Mouse (Mus musculus) frontal cortex, postnatal 25 days (tissue): ENCODE measurements around the gene Adam11.
"Not testable (repeated sequence)": the region's sequence is repeated elsewhere in the genome, so short reads cannot be mapped to it uniquely, and the experiment has no call there.

ENCODE experiments used
- DNase-seq, 2 experiments: peaks; one replicate each; pipeline ENCODE4 v3.0.0; 2022; ENCODE audit warnings: low spot score in 2 of 2

The Adam11 gene

GRCm38 (mm10) chr11:102761309-102762210, at the start of gene Adam11:
Gene Adam11 (plus strand): TSS chr11:102761439.
- no peak for DNase-seq

GRCm38 (mm10) chr11:102712411-102712810, 48.8 kb upstream of the Adam11 start:
- DNase-seq = no peak

DNA sequence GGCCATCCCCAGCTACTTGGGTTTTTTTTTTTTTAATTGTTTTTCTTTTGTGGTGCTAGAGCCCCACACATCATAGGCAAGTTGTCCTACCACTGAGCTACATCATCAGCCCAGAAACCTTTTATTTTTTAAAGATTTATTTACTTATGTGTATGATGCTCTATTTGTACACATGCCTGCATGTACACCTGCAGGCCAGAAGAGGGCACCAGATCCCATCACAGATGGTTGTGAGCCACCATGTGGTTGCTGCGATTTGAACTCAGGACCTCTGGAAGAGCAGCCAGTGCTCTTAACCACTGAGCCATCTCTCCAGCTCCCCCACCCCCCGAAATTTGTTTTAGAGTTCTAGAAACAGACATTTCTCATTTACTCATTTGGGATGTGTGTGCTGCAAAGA, 46.7 kb upstream of the Adam11 start:
- DNase-seq = not testable (repeated sequence)

- no peak for DNase-seq
Observed at GRCm38 (mm10) chr11:102716135-102716534, 45.1 kb upstream of the Adam11 start.

DNA sequence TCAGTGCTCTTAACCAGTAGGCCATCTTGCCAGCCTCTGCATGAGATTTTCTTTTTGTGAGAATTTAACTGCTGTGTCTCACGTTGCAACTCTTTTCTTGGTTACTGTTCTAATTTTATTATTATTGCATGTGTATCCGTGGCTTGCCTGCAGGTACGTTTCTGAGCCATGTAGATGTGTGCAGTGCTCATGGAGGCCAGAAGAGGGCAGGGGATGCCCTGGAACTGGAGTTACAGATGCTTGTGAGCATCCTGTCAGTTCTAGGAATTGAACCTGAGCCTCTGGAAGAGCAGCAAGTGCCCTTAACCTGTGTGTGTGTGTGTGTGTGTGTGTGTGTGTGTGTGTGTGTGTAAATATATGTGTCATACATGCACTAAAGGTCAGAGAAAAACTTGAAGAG, 35.7 kb upstream of the Adam11 start:
- DNase-seq = no peak

DNA sequence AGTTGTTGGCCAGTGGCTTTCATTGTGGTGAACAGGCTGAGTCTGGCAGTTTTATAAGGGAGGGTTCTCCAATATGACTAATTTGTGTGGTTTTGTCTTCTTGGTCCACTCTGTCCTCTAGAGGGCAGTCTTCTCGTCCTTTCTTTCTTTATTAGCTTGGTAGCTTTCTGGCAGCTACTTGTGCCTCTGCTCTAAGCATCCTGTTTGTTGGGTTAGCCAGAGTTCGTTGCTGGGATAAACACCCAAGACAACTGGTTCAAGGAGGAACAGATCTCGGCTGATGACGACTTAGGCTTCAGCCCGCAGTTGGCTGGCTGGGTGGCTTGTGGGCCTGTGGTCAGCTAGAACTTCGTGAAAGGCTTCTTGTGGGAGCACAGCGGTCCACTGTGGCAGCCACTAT, 32.6 kb upstream of the Adam11 start:
- no peak for DNase-seq

GRCm38 (mm10) chr11:102729835-102730234, 31.4 kb upstream of the Adam11 start:
- DNase-seq = no peak

DNA sequence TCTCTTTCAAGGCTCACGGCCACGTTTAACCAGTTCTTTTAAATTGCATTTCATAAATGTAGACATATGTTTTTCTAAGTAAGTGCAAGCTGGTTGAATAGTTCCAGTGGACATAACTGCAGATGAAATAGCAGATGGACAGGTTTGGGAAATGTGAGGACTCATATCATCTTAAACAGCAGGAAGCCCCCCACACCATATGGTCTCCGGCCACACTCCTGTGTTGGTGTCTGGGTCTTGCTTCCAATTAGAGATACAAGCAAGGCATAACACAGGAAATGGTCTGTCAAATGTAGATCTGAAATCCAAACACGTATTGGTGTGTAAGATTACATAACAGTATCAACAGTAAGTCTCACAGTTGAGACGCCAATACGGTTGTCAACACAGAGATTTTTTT, 29.9 kb upstream of the Adam11 start:
- no peak for DNase-seq

DNA sequence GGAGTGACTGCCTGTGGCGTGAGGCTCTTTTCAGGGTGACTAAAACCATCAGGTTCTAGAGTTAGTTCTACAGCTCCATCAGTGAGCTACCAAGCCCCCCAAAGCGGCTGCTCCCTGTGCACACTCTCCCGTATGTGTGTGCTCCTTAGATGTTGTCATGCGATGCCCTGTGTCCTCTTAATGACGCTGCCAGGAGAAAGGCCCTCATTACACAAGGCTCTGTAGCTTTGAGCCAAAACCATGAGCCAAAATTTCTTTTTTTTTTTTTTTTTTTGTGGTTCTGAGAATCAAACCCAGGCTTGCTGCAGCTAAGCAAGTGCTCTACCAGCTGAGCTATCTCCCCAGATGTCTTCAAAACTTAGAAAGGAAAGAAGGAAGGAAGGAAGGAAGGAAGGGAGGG, 28.1 kb upstream of the Adam11 start:
- DNase-seq = no peak

GRCm38 (mm10) chr11:102734961-102735360, 26.3 kb upstream of the Adam11 start:
- no peak for DNase-seq

DNA sequence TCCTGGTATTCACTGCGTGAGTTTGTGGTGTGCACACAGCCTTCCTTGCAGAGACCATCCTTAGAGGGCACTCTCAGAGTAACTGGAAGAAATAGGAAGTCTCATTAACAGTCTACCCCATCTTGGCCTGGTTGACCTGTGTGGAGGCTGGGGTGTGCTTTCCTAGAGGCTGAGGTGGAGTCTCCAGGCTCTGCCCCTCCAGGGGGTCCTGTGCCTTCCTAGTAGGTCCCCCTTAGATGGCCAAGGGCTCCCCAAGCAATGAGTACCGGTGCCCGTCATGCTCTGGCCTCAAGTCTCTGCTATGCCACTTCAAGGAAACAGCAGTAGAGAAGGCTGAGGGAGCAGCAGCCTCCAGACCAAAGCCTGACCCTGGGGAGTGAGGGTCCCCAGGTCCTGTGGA, 23.2 kb upstream of the Adam11 start:
- no peak for DNase-seq

GRCm38 (mm10) chr11:102739278-102739966, 21.8 kb upstream of the Adam11 start:
- DNase-seq = peak in 1 of 2 experiments; percentile 48

DNA sequence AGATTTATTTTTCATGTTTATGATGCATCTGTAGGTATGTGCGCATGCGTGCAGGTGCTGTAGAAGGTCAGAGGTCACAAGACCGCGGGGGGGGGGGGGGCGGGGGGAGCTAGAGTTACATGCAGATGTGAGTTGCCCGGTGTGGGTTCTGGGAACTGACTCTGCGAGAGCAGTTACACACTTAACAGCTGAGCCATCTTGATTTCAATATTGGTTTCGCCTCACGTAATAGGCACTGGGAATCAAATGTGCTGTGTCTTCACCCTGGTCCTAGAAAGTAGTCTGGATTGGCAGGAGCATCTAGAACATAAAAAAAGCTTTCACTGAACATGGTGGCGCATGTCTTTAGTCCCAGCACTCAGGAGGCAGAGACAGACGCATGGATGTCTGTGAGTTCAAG, 20.6 kb upstream of the Adam11 start:
- no peak for DNase-seq

DNA sequence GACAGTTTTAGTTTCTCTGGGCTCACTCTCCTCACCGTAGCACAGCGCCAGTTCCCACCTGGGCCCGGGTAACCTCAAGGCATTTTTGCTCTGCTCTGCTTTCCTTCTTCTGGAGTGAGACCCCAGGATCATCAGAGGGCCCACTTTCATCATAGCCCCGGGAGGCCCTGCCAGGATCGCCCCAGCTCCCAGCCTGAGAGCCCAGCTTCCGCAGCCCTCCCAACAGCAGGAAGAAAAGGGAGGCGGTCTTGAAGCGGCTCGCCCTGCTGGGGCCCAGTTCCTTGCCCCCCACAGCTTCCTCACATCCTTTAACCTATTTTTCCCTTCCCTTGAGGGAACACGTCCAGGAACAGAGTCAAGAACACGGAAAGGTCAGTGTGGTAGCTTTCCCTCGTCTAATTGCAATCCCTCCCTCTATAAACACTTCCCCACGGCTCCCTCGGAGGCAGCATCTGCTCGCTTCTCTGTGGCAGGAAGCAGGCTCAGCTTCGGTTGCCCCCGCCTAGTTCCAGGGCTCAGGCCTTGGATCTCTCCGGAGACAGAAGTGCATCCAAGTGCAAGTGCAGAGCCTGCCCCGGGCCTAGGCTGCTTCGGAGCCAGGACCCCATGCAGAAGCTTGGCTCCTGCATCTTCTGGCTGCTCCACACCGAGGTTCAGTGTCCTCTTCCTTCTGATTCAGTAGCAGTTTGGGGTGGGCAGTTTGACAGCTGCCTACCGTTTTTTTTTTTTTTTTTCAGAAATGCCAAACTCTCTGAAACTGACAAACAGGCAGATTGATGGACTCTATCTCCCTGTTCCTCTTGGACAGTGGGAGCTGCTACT, 19.9 kb upstream of the Adam11 start:
- no peak for DNase-seq

DNA sequence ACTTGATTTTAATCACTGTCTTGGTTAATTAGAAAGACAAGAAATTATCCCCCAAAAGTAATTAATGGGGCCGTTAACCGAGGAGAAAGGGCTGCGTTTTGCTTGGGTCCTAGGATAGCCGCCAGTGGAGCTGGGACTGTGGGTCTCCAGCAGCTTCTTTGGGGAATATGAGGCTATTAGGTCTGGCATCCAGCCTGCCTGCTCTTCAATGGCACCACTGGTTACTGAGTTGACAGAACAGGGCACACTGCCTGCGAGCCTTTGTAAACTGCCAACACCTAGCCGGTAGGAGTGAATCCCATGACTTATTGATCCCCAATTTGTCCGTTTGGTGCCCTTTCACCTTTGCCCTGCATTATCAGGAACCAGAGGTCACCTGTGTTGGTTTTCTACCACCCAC, 19.2 kb upstream of the Adam11 start:
- no peak for DNase-seq

GRCm38 (mm10) chr11:102742843-102743242, 18.4 kb upstream of the Adam11 start:
- no peak for DNase-seq

DNA sequence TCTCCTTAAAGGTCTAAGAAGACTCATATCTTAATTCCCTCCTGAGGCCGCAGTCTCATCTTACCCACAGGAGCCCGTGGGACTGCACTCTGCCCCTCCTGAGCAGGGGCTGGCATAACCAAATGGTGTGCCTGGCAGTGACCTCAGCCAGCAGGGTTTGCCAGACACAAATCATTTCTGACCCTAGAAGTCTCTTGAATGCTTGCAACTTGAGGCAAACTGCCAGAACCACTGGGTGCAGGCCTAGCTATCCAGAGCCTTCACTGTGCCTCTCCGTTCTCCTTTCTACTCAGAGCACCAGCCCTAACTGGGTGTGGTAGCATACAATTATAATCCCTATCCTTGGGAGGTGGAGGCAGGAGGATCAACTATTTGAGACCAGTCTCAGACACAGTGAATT, 16.5 kb upstream of the Adam11 start:
- no peak for DNase-seq

GRCm38 (mm10) chr11:102747866-102748265, 13.4 kb upstream of the Adam11 start:
- DNase-seq = no peak

GRCm38 (mm10) chr11:102748381-102748780, 12.9 kb upstream of the Adam11 start:
- no peak for DNase-seq

DNA sequence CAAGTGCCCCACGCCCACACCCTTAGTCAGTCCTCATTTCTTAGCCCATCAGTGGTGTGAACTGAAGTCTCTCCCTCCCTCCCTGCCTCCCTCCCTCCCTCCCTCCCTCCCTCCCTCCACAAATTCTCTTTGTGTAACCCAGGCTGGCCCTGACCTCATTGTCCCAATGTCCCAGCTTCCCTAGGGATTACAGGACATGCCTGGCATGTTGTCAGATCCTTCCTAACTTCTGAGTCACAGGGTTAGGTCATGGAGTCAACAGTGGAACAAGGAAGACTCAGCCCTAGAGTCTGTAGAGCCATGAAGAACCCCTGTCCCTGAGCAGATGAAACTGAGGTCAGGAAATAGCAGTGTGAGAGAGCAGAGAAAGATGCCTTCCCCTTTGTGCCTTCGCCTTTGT, 11.5 kb upstream of the Adam11 start:
- DNase-seq = no peak

DNA sequence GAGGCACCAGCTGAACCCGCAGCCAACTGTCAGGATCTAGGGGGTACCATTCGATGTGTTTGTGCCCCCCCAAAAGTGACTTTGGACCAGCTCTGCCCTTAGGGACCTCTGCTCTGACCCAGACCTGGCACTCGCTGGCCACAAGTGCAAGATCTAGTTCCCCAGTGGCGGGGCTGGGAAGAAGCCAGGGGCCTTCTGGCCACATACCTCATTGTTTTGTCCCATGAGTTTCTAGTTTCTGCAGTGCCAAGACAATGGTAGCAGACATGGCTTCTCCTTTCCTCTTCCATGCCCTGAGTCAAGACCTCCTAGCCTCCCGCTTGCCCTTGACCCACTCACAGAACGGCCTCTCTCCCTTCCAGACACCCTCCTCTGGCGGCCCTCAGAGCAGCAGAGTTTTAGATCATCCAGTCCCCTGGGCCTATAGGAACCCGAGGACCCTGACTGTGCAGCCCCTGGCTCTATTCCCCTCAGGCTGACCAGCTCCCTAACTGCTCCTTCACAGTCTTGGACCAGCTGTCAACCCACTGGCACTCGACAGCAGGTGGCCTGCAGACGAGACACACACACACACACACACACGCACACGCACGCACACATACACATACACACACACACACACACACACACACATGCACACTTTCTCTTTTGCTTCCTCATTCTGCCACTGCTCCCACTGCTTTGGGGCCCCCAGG, 8.2 kb upstream of the Adam11 start:
- no peak for DNase-seq
